Mouse (Mus musculus) kidney, postnatal 0 days (tissue): ENCODE results near the gene Gse1. TPM values are rescaled to one million over a fixed set of nuclear protein-coding genes. Genes with fewer than 3 reads are reported as not detected.

Experiments used
- ATAC-seq: fragments of 200-750 bp; cut with Nextera tagmentation; replicated peaks from 2 replicates; pipeline ENCODE4 v1.8.0; 2017; ENCODE audit warnings: low read depth, moderate number of reproducible peaks, moderate TSS enrichment, moderate library complexity; ENCODE audit not compliant: low FRiP score
- DNase-seq: peaks from one replicate; pipeline ENCODE4 v3.0.0-alpha.2; 2016; ENCODE audit warnings: low spot score
- H3K27ac ChIP-seq: fragments of 300-500 bp; sonication (generic); 2 replicates; pipeline ENCODE4 v1.5.1; 2014; ENCODE audit warnings: mild to moderate bottlenecking
- H3K27me3 ChIP-seq: fragments of 300-500 bp; sonication (generic); 2 replicates; pipeline ENCODE4 v1.6.1; 2014; ENCODE audit warnings: low read length, mixed read lengths; ENCODE audit not compliant: insufficient read depth
- H3K36me3 ChIP-seq: fragments of 300-500 bp; sonication (generic); 2 replicates; pipeline ENCODE4 v1.6.1; 2014; ENCODE audit warnings: low read length, mixed read lengths; ENCODE audit not compliant: insufficient read depth
- H3K4me1 ChIP-seq: fragments of 300-500 bp; sonication (generic); replicated peaks from 2 replicates; pipeline ENCODE4 v1.6.1; 2014; ENCODE audit warnings: antibody characterized with exemption, low read length, mixed read lengths; ENCODE audit not compliant: insufficient read depth
- H3K4me2 ChIP-seq: fragments of 300-500 bp; sonication (generic); 2 replicates; pipeline ENCODE4 v1.6.1; 2014; ENCODE audit warnings: mild to moderate bottlenecking, low read length, moderate library complexity, mixed read lengths
- H3K4me3 ChIP-seq: fragments of 300-500 bp; sonication (generic); replicated peaks from 2 replicates; pipeline ENCODE4 v1.5.1; 2014; ENCODE audit warnings: low read depth, low read length
- H3K9ac ChIP-seq: fragments of 300-500 bp; sonication (generic); 2 replicates; pipeline ENCODE4 v1.6.1; 2014; ENCODE audit warnings: low read depth, low read length
- H3K9me3 ChIP-seq: fragments of 300-500 bp; sonication (generic); replicated peaks from 2 replicates; pipeline ENCODE4 v1.6.1; 2016; ENCODE audit warnings: low read length, inconsistent platforms, mixed read lengths
- CTCF ChIP-seq: IDR thresholded peaks from 2 replicates; pipeline ENCODE4 v1.5.1; 2016; ENCODE audit warnings: antibody characterized with exemption, low read depth, mild to moderate bottlenecking, moderate library complexity
- WGBS: fragments of 180-500 bp; shearing (Covaris S2); extraction: QIAGEN DNeasy Blood & Tissue Kit; methylation state at CpG from one replicate; pipeline ENCODE4 v1.1.7; 2014; 5-methylcytosine and 5-hydroxymethylcytosine counted together
- polyA plus RNA-seq: library from polyadenylated mRNA; unstranded; fragments of >200 nt; fragmentation: Nextera tagmentation; extraction: Ambion mirVana; gene quantifications from 2 replicates; pipeline ENCODE4 v1.2.1, GENCODE M21; 2015

Gene Gse1
- polyA plus RNA-seq, 1 experiment from 2014 or later = 8.4 TPM

GRCm38 (mm10) chr8:120565151-120565711 is 337.0 kb downstream of the Gse1 start:
- DNase-seq = no peak
- H3K27ac ChIP-seq = no peak overlapping the region
- H3K4me3 ChIP-seq = no peak overlapping the region
- H3K4me1 ChIP-seq = peaks cover 22% of the 10 kb centered on the region
- H3K4me2 ChIP-seq = no peak overlapping the region
- 38% methylated on average over 7 of the region's 7 CpGs for WGBS
- peaks cover 35% of the 10 kb centered on the region for H3K36me3 ChIP-seq
- H3K9ac ChIP-seq = no peak overlapping the region
- ATAC-seq = no peak
- TF ChIP-seq CTCF = no peak
- H3K9me3 ChIP-seq = no peaks in the 10 kb centered on the region
- no peaks in the 10 kb centered on the region for H3K27me3 ChIP-seq

DNA sequence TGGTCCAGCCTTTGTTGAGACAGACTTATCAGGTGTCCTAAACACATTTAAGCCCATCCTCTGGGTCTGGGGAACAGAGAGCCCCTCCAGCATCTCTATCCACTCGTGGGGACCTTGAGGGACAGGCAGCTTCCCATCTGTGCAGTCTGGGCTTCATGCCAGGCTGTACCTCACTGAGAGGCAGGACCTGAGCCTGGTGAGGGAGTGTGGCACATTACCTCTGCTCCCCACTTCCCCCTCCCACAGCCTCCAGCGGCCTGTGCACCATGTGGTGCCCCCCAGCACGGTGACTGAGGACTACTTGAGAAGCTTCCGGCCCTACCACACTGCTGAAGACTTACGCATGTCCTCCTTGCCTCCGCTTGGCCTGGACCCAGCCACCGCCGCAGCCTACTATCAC is 338.4 kb downstream of the Gse1 start:
- Histone ChIP-seq H3K4me2 (no peak overlapping the region), H3K36me3 (peaks cover 43% of the 10 kb centered on the region), H3K9me3 (no peaks in the 10 kb centered on the region), H3K27ac (no peak overlapping the region), H3K9ac (no peak overlapping the region), H3K4me3 (no peak overlapping the region), H3K27me3 (no peaks in the 10 kb centered on the region), H3K4me1 (peaks cover 22% of the 10 kb centered on the region)
- 86% methylated on average over 8 of the region's 8 CpGs for WGBS
- no peak for DNase-seq
- TF ChIP-seq CTCF = no peak
- no peak for ATAC-seq

DNA sequence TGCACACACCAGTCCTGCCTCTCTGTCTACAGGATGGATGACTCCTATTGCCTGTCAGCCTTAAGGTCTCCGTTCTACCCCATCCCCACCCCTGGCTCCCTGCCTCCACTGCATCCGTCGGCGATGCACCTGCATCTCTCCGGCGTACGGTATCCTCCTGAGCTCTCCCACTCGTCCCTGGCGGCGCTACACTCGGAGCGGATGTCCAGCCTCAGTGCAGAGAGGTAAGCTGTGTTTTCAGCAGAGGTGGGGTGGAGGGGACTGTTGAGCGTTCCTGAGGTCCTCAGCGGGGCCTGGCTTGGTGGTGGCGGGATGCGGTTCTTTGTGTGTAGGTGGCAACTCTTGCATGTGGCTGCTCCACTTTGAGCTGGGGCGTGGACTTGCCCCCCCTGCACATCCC is 339.5 kb downstream of the Gse1 start:
- Histone ChIP-seq H3K36me3 (peaks cover 53% of the 10 kb centered on the region), H3K9ac (no peak overlapping the region)
- WGBS = 95% methylated on average over 17 of the region's 17 CpGs

GRCm38 (mm10) chr8:120568164-120568798 is 340.0 kb downstream of the Gse1 start:
- Histone ChIP-seq H3K4me3 (no peak overlapping the region), H3K9me3 (no peaks in the 10 kb centered on the region), H3K27ac (no peak overlapping the region), H3K27me3 (no peaks in the 10 kb centered on the region), H3K9ac (no peak overlapping the region), H3K4me1 (peaks cover 13% of the 10 kb centered on the region), H3K4me2 (no peak overlapping the region), H3K36me3 (peaks cover 59% of the 10 kb centered on the region)
- WGBS = 97% methylated on average over 37 of the region's 37 CpGs
- ATAC-seq (no peak), DNase-seq (no peak)
- no peak for TF ChIP-seq CTCF

More for the DNA sequence above, 339.5 kb downstream of the Gse1 start:
- no peak overlapping the region for H3K27ac ChIP-seq
- DNase-seq (no peak), ATAC-seq (no peak)
- peaks cover 19% of the 10 kb centered on the region for H3K4me1 ChIP-seq
- TF ChIP-seq CTCF = no peak
- no peak overlapping the region for H3K4me2 ChIP-seq
- H3K27me3 ChIP-seq = no peaks in the 10 kb centered on the region
- H3K4me3 ChIP-seq = no peak overlapping the region
- no peaks in the 10 kb centered on the region for H3K9me3 ChIP-seq

- Histone ChIP-seq H3K27ac (no peak overlapping the region), H3K4me2 (no peak overlapping the region), H3K36me3 (peaks cover 67% of the 10 kb centered on the region), H3K9me3 (no peaks in the 10 kb centered on the region), H3K27me3 (no peaks in the 10 kb centered on the region), H3K4me1 (peaks cover 5% of the 10 kb centered on the region; the same call in 1 of the 2 replicates), H3K9ac (no peak overlapping the region), H3K4me3 (no peak overlapping the region)
- DNase-seq = no peak
- ATAC-seq = no peak
- 96% methylated on average over 17 of the region's 17 CpGs for WGBS
- TF ChIP-seq CTCF = no peak
Measured at GRCm38 (mm10) chr8:120569123-120569522, 340.9 kb downstream of the Gse1 start.

GRCm38 (mm10) chr8:120569939-120570715 is 341.9 kb downstream of the Gse1 start:
- 55% methylated on average over 13 of the region's 13 CpGs for WGBS

More at GRCm38 (mm10) chr8:120569939-120570715, 341.9 kb downstream of the Gse1 start:
- Histone ChIP-seq H3K4me2 (no peak overlapping the region), H3K36me3 (peaks cover 77% of the 10 kb centered on the region), H3K4me1 (peaks cover 2% of the 10 kb centered on the region; the same call in 1 of the 2 replicates), H3K9ac (no peak overlapping the region), H3K4me3 (no peak overlapping the region), H3K9me3 (no peaks in the 10 kb centered on the region), H3K27me3 (no peaks in the 10 kb centered on the region), H3K27ac (no peak overlapping the region)
- TF ChIP-seq CTCF = peak; percentile 90
- DNase-seq = peak; percentile 85
- ATAC-seq = no peak
